Mouse (Mus musculus): Measurements from ENCODE around the gene 9130409I23Rik. TPM values are rescaled to one million over a fixed set of nuclear protein-coding genes. Genes with fewer than 3 reads are reported as not detected.

The 9130409I23Rik gene
- polyA plus RNA-seq, 1 experiment from 2014 or later = not detected

Other genes starting within 250 kb of the 9130409I23Rik start
- 3,506 and 3,654 TPM in 2 replicates for gene H3f3a, start 237.3 kb upstream of the 9130409I23Rik start, polyA plus RNA-seq (2016; fragmentation: Nextera tagmentation; extraction: Ambion mirVana)
- gene Sde2, start 200.1 kb upstream of the 9130409I23Rik start, polyA plus RNA-seq (2016; fragmentation: Nextera tagmentation; extraction: Ambion mirVana) = 37.6 and 40.5 TPM in 2 replicates
- gene Lefty2, start 158.1 kb upstream of the 9130409I23Rik start, polyA plus RNA-seq (2016; fragmentation: Nextera tagmentation; extraction: Ambion mirVana) = not detected in 2 replicates
- gene Pycr2, start 146.9 kb upstream of the 9130409I23Rik start, polyA plus RNA-seq (2016; fragmentation: Nextera tagmentation; extraction: Ambion mirVana) = 93.9 and 94.6 TPM in 2 replicates
- gene Lefty1, start 116.2 kb upstream of the 9130409I23Rik start, polyA plus RNA-seq (2016; fragmentation: Nextera tagmentation; extraction: Ambion mirVana) = 0.28 and 0.46 TPM in 2 replicates
- 3.2 and 3.9 TPM in 2 replicates for gene Tmem63a, start 108.9 kb upstream of the 9130409I23Rik start, polyA plus RNA-seq (2016; fragmentation: Nextera tagmentation; extraction: Ambion mirVana)
- 2.8 and 3.0 TPM in 2 replicates for gene Ephx1, start 30.3 kb upstream of the 9130409I23Rik start, polyA plus RNA-seq (2016; fragmentation: Nextera tagmentation; extraction: Ambion mirVana)
- 40.1 and 45.6 TPM in 2 replicates for gene Nvl, start 93.0 kb downstream of the 9130409I23Rik start, polyA plus RNA-seq (2016; fragmentation: Nextera tagmentation; extraction: Ambion mirVana)
- 69.5 and 69.8 TPM in 2 replicates for gene Cnih4, start 93.5 kb downstream of the 9130409I23Rik start, polyA plus RNA-seq (2016; fragmentation: Nextera tagmentation; extraction: Ambion mirVana)
- 45.9 and 51.2 TPM in 2 replicates for gene Wdr26, start 160.8 kb downstream of the 9130409I23Rik start, polyA plus RNA-seq (2016; fragmentation: Nextera tagmentation; extraction: Ambion mirVana)

Data from neural tube, embryonic 12.5 days (tissue).